In genomic region chr5:150207596-150207995, GRCm38 (mm10) we compare ENCODE assay signal across 15 mouse cellular contexts.
DNase-seq lines count a peak whose midpoint lies in the region; ATAC-seq and TF ChIP-seq lines count a peak whose summit lies in the region.
"Had no signal": no experiment of that assay in that cellular context is flagged by ENCODE, and none has a peak within 500 bp of the region (broad histone marks: within the 10 kb centered on the region; RNA-seq: fewer than 3 reads in every experiment).

No protein-coding gene starts in this region.

- intact Hi-C loops in heart, postnatal 36 days (cut with DNase I) = no loop called here

- H3K9me3 ChIP-seq in heart, embryonic 14.5 days (ENCODE audit: control insufficient read depth, low read length) = 0 out of 2 replicates have a peak, but pooled peaks cover 2% of the 10 kb centered on the region
- H3K9me3 ChIP-seq in lung, embryonic 14.5 days (ENCODE audit: low read depth, low read length) = no peaks in the 10 kb centered on the region
- no peaks in the 10 kb centered on the region for H3K9me3 ChIP-seq in limb, embryonic 14.5 days (ENCODE audit: control insufficient read depth, low read length)
- H3K9me3 ChIP-seq in stomach, embryonic 14.5 days (ENCODE audit: control insufficient read depth, low read depth, low read length) = no peaks in the 10 kb centered on the region
- H3K9me3 ChIP-seq: forebrain, embryonic 12.5 days had no signal

- no peak for TF ChIP-seq POLR2A in limb, embryonic 14.5 days (IDR thresholded peaks at IDR 0.05; ENCODE audit: borderline replicate concordance, extremely low read depth, insufficient read depth, insufficient read length)

- no peak overlapping the region for H3K9ac ChIP-seq in heart, embryonic 14.5 days (ENCODE audit: low read length)
- H3K9ac ChIP-seq in lung, embryonic 14.5 days = no peak overlapping the region; the same call in 1 of the 2 replicates
- H3K9ac ChIP-seq in limb, embryonic 14.5 days (ENCODE audit: low read depth, low read length, severe bottlenecking) = no peak overlapping the region
- no peak overlapping the region for H3K9ac ChIP-seq in stomach, embryonic 14.5 days (replicated peaks; ENCODE audit: low read depth, low read length)
- H3K9ac ChIP-seq: forebrain, embryonic 12.5 days had no signal

- H3K4me2 ChIP-seq in heart, embryonic 14.5 days (ENCODE audit: low read length) = peak overlapping the region; percentile 55
- H3K4me2 ChIP-seq in lung, embryonic 14.5 days = peak overlapping the region; percentile 48; the same call in 1 of the 2 replicates
- peak overlapping the region; percentile 34 for H3K4me2 ChIP-seq in limb, embryonic 14.5 days (replicated peaks; ENCODE audit: low read depth, low read length, severe bottlenecking)
- peak overlapping the region; percentile 39 for H3K4me2 ChIP-seq in stomach, embryonic 14.5 days (replicated peaks; ENCODE audit: low read depth, low read length)
- H3K4me2 ChIP-seq: forebrain, embryonic 12.5 days had no signal

- no peak overlapping the region; a peak in 1 of 4 replicates for H3K4me3 ChIP-seq in heart, embryonic 14.5 days (ENCODE audit: control insufficient read depth in 1 of 2, insufficient read depth in 1 of 2, low read depth in 1 of 2, low read length in 2 of 2)
- no peak overlapping the region for H3K4me3 ChIP-seq in lung, embryonic 14.5 days (ENCODE audit: low read depth, low read length)
- H3K4me3 ChIP-seq in limb, embryonic 14.5 days (replicated peaks; ENCODE audit: low read length) = no peak overlapping the region; the same call in 1 of the 2 replicates
- no peak overlapping the region; the same call in 1 of the 2 replicates for H3K4me3 ChIP-seq in stomach, embryonic 14.5 days (ENCODE audit: low read depth, low read length)
- H3K4me3 ChIP-seq: forebrain, embryonic 12.5 days had no signal

- no peak for ATAC-seq in heart, embryonic 14.5 days (ENCODE audit: insufficient number of reproducible peaks, insufficient read depth, low FRiP score, low read depth)
- no peak for ATAC-seq in lung, embryonic 14.5 days (ENCODE audit: insufficient read depth)
- ATAC-seq in limb, embryonic 14.5 days (ENCODE audit: low FRiP score, low read depth) = no peak; the same call in 1 of the 2 replicates
- no peak for ATAC-seq in stomach, embryonic 14.5 days (ENCODE audit: insufficient number of reproducible peaks, insufficient read depth, low FRiP score, low read depth)
- ATAC-seq: Patski had no signal

- H3K27ac ChIP-seq in heart, embryonic 14.5 days (replicated peaks in 1 of 2; ENCODE audit: control insufficient read depth in 1 of 2, insufficient read depth in 1 of 2, low read depth in 2 of 2, low read length in 2 of 2) = no peak overlapping the region
- no peak overlapping the region for H3K27ac ChIP-seq in lung, embryonic 14.5 days (ENCODE audit: low read depth)
- H3K27ac ChIP-seq in limb, embryonic 14.5 days (replicated peaks; ENCODE audit: low read depth, low read length) = no peak overlapping the region
- peak overlapping the region; percentile 58; the same call in 1 of the 2 replicates for H3K27ac ChIP-seq in stomach, embryonic 14.5 days (ENCODE audit: low read length)
- H3K27ac ChIP-seq: forebrain, embryonic 12.5 days had no signal

- TF ChIP-seq CTCF in lung, embryonic 14.5 days (IDR thresholded peaks at IDR 0.05; ENCODE audit: low read depth) = no peak

- H3K36me3 ChIP-seq in heart, embryonic 14.5 days (ENCODE audit: control insufficient read depth, insufficient read depth, low read length) = no peaks in the 10 kb centered on the region
- H3K36me3 ChIP-seq in lung, embryonic 14.5 days (ENCODE audit: insufficient read depth) = no peaks in the 10 kb centered on the region
- no peaks in the 10 kb centered on the region for H3K36me3 ChIP-seq in limb, embryonic 14.5 days (ENCODE audit: control insufficient read depth, insufficient read depth, low read length)
- no peaks in the 10 kb centered on the region for H3K36me3 ChIP-seq in stomach, embryonic 14.5 days (ENCODE audit: control insufficient read depth, insufficient read depth, low read length)
- H3K36me3 ChIP-seq: forebrain, embryonic 12.5 days had no signal

- DNase-seq in heart, postnatal 36 days = no peak
- no peak for DNase-seq in lung, embryonic 14.5 days
- DNase-seq in lung, adult 18-20 months = no peak
- DNase-seq in limb, embryonic 14.5 days (ENCODE audit: low spot score) = no peak
- DNase-seq in testis, postnatal 14 days (ENCODE audit: low spot score) = no peak
- no peak for DNase-seq in right cerebral cortex, postnatal 25 days
- DNase-seq: adrenal gland, adult 8-10 months; gastrocnemius, postnatal 36 days; layer of hippocampus, postnatal 36 days; lung, adult 2 months; thymus, postnatal 36 days had no signal

- H3K27me3 ChIP-seq in heart, embryonic 14.5 days (ENCODE audit: control insufficient read depth, insufficient read depth, low read length) = no peaks in the 10 kb centered on the region
- no peaks in the 10 kb centered on the region for H3K27me3 ChIP-seq in lung, embryonic 14.5 days (ENCODE audit: insufficient read depth, low read length)
- no peaks in the 10 kb centered on the region for H3K27me3 ChIP-seq in limb, embryonic 14.5 days (ENCODE audit: control insufficient read depth, insufficient read depth, low read length)
- no peaks in the 10 kb centered on the region for H3K27me3 ChIP-seq in stomach, embryonic 14.5 days (ENCODE audit: control insufficient read depth, insufficient read depth, low read length)
- H3K27me3 ChIP-seq: forebrain, embryonic 12.5 days; Patski had no signal

- H3K4me1 ChIP-seq in heart, embryonic 14.5 days (ENCODE audit: control insufficient read depth in 2 of 2, insufficient read depth in 2 of 2, low read length in 2 of 2) = no peaks in the 10 kb centered on the region; a peak in 1 of 4 replicates
- H3K4me1 ChIP-seq in lung, embryonic 14.5 days (ENCODE audit: insufficient read depth) = no peaks in the 10 kb centered on the region
- H3K4me1 ChIP-seq in limb, embryonic 14.5 days (ENCODE audit: control insufficient read depth, insufficient read depth, low read length) = peaks cover 3% of the 10 kb centered on the region; the same call in 1 of the 2 replicates
- H3K4me1 ChIP-seq in stomach, embryonic 14.5 days (ENCODE audit: control insufficient read depth, insufficient read depth, low read length) = 0 out of 2 replicates have a peak, but pooled peaks cover 3% of the 10 kb centered on the region
- H3K4me1 ChIP-seq: forebrain, embryonic 12.5 days had no signal

- WGBS in heart, embryonic 14.5 days = 28% methylated on average over 18 of the region's 18 CpGs
- WGBS in lung, embryonic 14.5 days = 13% methylated on average over 18 of the region's 18 CpGs
- WGBS in limb, embryonic 14.5 days = 41% methylated on average over 18 of the region's 18 CpGs
- 25% methylated on average over 18 of the region's 18 CpGs for WGBS in stomach, embryonic 14.5 days
